Mouse (Mus musculus): ENCODE data around the gene Olfr12. TPM values are rescaled to one million over a fixed set of nuclear protein-coding genes. Genes with fewer than 3 reads are reported as not detected.

Gene Olfr12
- polyA plus RNA-seq, 1 experiment from 2014 or later: not detected

GRCm38 (mm10) chr1:92616046-92616445 is 1.5 kb upstream of the Olfr12 start:
- no peak overlapping the region for H3K4me3 ChIP-seq (ENCODE audit: low read length)
- no peaks in the 10 kb centered on the region for H3K9me3 ChIP-seq (ENCODE audit: control insufficient read depth, low read length)
- H3K4me2 ChIP-seq (ENCODE audit: low read depth, low read length): no peak overlapping the region
- no peak overlapping the region for H3K27ac ChIP-seq (ENCODE audit: low read length)
- no peaks in the 10 kb centered on the region for H3K36me3 ChIP-seq (ENCODE audit: control insufficient read depth, insufficient read depth, low read length)
- no peaks in the 10 kb centered on the region for H3K4me1 ChIP-seq (ENCODE audit: control insufficient read depth, insufficient read depth, low read length)
- no peak for ATAC-seq
- no peaks in the 10 kb centered on the region for H3K27me3 ChIP-seq (replicated peaks; ENCODE audit: control insufficient read depth, insufficient read depth, low read length)
- H3K9ac ChIP-seq (ENCODE audit: low read depth, low read length): no peak overlapping the region
- 77% methylated on average over 1 of the region's 1 CpGs for WGBS

- Histone ChIP-seq H3K27ac (ENCODE audit: low read length) (no peak overlapping the region), H3K36me3 (ENCODE audit: control insufficient read depth, insufficient read depth, low read length) (no peaks in the 10 kb centered on the region), H3K9ac (ENCODE audit: low read depth, low read length) (no peak overlapping the region), H3K4me3 (ENCODE audit: low read length) (no peak overlapping the region), H3K27me3 (replicated peaks; ENCODE audit: control insufficient read depth, insufficient read depth, low read length) (no peaks in the 10 kb centered on the region), H3K4me1 (ENCODE audit: control insufficient read depth, insufficient read depth, low read length) (no peaks in the 10 kb centered on the region), H3K9me3 (ENCODE audit: control insufficient read depth, low read length) (no peaks in the 10 kb centered on the region), H3K4me2 (ENCODE audit: low read depth, low read length) (no peak overlapping the region)
- 53% methylated on average over 4 of the region's 4 CpGs for WGBS
- ATAC-seq: no peak
Measured at GRCm38 (mm10) chr1:92618360-92618759, 772 bp downstream of the Olfr12 start.

- Histone ChIP-seq H3K9me3 (ENCODE audit: control insufficient read depth, low read length) (no peaks in the 10 kb centered on the region), H3K27me3 (replicated peaks; ENCODE audit: control insufficient read depth, insufficient read depth, low read length) (no peaks in the 10 kb centered on the region; the same call in 1 of the 2 replicates), H3K4me2 (ENCODE audit: low read depth, low read length) (no peak overlapping the region), H3K27ac (ENCODE audit: low read length) (no peak overlapping the region), H3K9ac (ENCODE audit: low read depth, low read length) (no peak overlapping the region), H3K4me1 (ENCODE audit: control insufficient read depth, insufficient read depth, low read length) (no peaks in the 10 kb centered on the region), H3K4me3 (ENCODE audit: low read length) (no peak overlapping the region), H3K36me3 (ENCODE audit: control insufficient read depth, insufficient read depth, low read length) (no peaks in the 10 kb centered on the region)
- ATAC-seq: no peak
- WGBS: 69% methylated on average over 4 of the region's 4 CpGs
Measured at GRCm38 (mm10) chr1:92628227-92628626, 10.6 kb downstream of the Olfr12 start.

- Histone ChIP-seq H3K4me3 (ENCODE audit: low read length) (no peak overlapping the region), H3K4me1 (ENCODE audit: control insufficient read depth, insufficient read depth, low read length) (no peaks in the 10 kb centered on the region), H3K27ac (ENCODE audit: low read length) (no peak overlapping the region), H3K27me3 (replicated peaks; ENCODE audit: control insufficient read depth, insufficient read depth, low read length) (no peaks in the 10 kb centered on the region), H3K4me2 (ENCODE audit: low read depth, low read length) (no peak overlapping the region), H3K9ac (ENCODE audit: low read depth, low read length) (no peak overlapping the region), H3K9me3 (ENCODE audit: control insufficient read depth, low read length) (no peaks in the 10 kb centered on the region), H3K36me3 (ENCODE audit: control insufficient read depth, insufficient read depth, low read length) (peaks cover 5% of the 10 kb centered on the region; the same call in 1 of the 2 replicates)
- WGBS: 84% methylated on average over 5 of the region's 5 CpGs
- no peak for ATAC-seq
Measured at GRCm38 (mm10) chr1:92632196-92632595, 14.6 kb downstream of the Olfr12 start.

GRCm38 (mm10) chr1:92632948-92633347 is 15.4 kb downstream of the Olfr12 start:
- no peaks in the 10 kb centered on the region for H3K27me3 ChIP-seq (replicated peaks; ENCODE audit: control insufficient read depth, insufficient read depth, low read length)
- no peak for ATAC-seq
- H3K36me3 ChIP-seq (ENCODE audit: control insufficient read depth, insufficient read depth, low read length): peaks cover 5% of the 10 kb centered on the region; the same call in 1 of the 2 replicates
- WGBS: 66% methylated on average over 6 of the region's 6 CpGs
- H3K4me3 ChIP-seq (ENCODE audit: low read length): no peak overlapping the region
- no peaks in the 10 kb centered on the region for H3K9me3 ChIP-seq (ENCODE audit: control insufficient read depth, low read length)
- H3K9ac ChIP-seq (ENCODE audit: low read depth, low read length): no peak overlapping the region
- H3K4me2 ChIP-seq (ENCODE audit: low read depth, low read length): no peak overlapping the region
- H3K27ac ChIP-seq (ENCODE audit: low read length): no peak overlapping the region
- H3K4me1 ChIP-seq (ENCODE audit: control insufficient read depth, insufficient read depth, low read length): no peaks in the 10 kb centered on the region

GRCm38 (mm10) chr1:92633726-92634125 is 16.1 kb downstream of the Olfr12 start:
- no peaks in the 10 kb centered on the region for H3K9me3 ChIP-seq (ENCODE audit: control insufficient read depth, low read length)
- peaks cover 5% of the 10 kb centered on the region; the same call in 1 of the 2 replicates for H3K36me3 ChIP-seq (ENCODE audit: control insufficient read depth, insufficient read depth, low read length)
- H3K4me2 ChIP-seq (ENCODE audit: low read depth, low read length): no peak overlapping the region
- ATAC-seq: no peak
- WGBS: 87% methylated on average over 8 of the region's 8 CpGs
- H3K4me1 ChIP-seq (ENCODE audit: control insufficient read depth, insufficient read depth, low read length): no peaks in the 10 kb centered on the region
- no peaks in the 10 kb centered on the region for H3K27me3 ChIP-seq (replicated peaks; ENCODE audit: control insufficient read depth, insufficient read depth, low read length)
- no peak overlapping the region for H3K27ac ChIP-seq (ENCODE audit: low read length)
- no peak overlapping the region for H3K4me3 ChIP-seq (ENCODE audit: low read length)
- H3K9ac ChIP-seq (ENCODE audit: low read depth, low read length): no peak overlapping the region

- Histone ChIP-seq H3K9me3 (ENCODE audit: control insufficient read depth, low read length) (no peaks in the 10 kb centered on the region), H3K4me3 (ENCODE audit: low read length) (no peak overlapping the region)
Measured at GRCm38 (mm10) chr1:92634569-92634968, 17.0 kb downstream of the Olfr12 start.

GRCm38 (mm10) chr1:92634976-92635599 is 17.5 kb downstream of the Olfr12 start:
- Histone ChIP-seq H3K4me3 (ENCODE audit: low read length) (no peak overlapping the region), H3K9ac (ENCODE audit: low read depth, low read length) (no peak overlapping the region), H3K9me3 (ENCODE audit: control insufficient read depth, low read length) (no peaks in the 10 kb centered on the region), H3K4me1 (ENCODE audit: control insufficient read depth, insufficient read depth, low read length) (0 out of 2 replicates have a peak, but pooled peaks cover 2% of the 10 kb centered on the region), H3K4me2 (ENCODE audit: low read depth, low read length) (no peak overlapping the region), H3K27me3 (replicated peaks; ENCODE audit: control insufficient read depth, insufficient read depth, low read length) (no peaks in the 10 kb centered on the region), H3K27ac (ENCODE audit: low read length) (no peak overlapping the region), H3K36me3 (ENCODE audit: control insufficient read depth, insufficient read depth, low read length) (peaks cover 5% of the 10 kb centered on the region; the same call in 1 of the 2 replicates)
- no peak; the same call in 1 of the 2 replicates for ATAC-seq
- WGBS: 69% methylated on average over 4 of the region's 4 CpGs

More at GRCm38 (mm10) chr1:92634569-92634968, 17.0 kb downstream of the Olfr12 start:
- no peak for ATAC-seq
- 63% methylated on average over 1 of the region's 1 CpGs for WGBS
- H3K27ac ChIP-seq (ENCODE audit: low read length): no peak overlapping the region
- H3K9ac ChIP-seq (ENCODE audit: low read depth, low read length): no peak overlapping the region
- peaks cover 5% of the 10 kb centered on the region; the same call in 1 of the 2 replicates for H3K36me3 ChIP-seq (ENCODE audit: control insufficient read depth, insufficient read depth, low read length)
- no peaks in the 10 kb centered on the region for H3K27me3 ChIP-seq (replicated peaks; ENCODE audit: control insufficient read depth, insufficient read depth, low read length)
- H3K4me1 ChIP-seq (ENCODE audit: control insufficient read depth, insufficient read depth, low read length): no peaks in the 10 kb centered on the region
- no peak overlapping the region for H3K4me2 ChIP-seq (ENCODE audit: low read depth, low read length)

GRCm38 (mm10) chr1:92636015-92636414 is 18.4 kb downstream of the Olfr12 start:
- no peaks in the 10 kb centered on the region for H3K27me3 ChIP-seq (replicated peaks; ENCODE audit: control insufficient read depth, insufficient read depth, low read length)
- peaks cover 5% of the 10 kb centered on the region; the same call in 1 of the 2 replicates for H3K36me3 ChIP-seq (ENCODE audit: control insufficient read depth, insufficient read depth, low read length)
- 86% methylated on average over 8 of the region's 8 CpGs for WGBS
- no peak overlapping the region for H3K27ac ChIP-seq (ENCODE audit: low read length)
- no peaks in the 10 kb centered on the region for H3K9me3 ChIP-seq (ENCODE audit: control insufficient read depth, low read length)
- no peak overlapping the region for H3K4me3 ChIP-seq (ENCODE audit: low read length)
- peaks cover 11% of the 10 kb centered on the region for H3K4me1 ChIP-seq (ENCODE audit: control insufficient read depth, insufficient read depth, low read length)
- H3K9ac ChIP-seq (ENCODE audit: low read depth, low read length): no peak overlapping the region
- H3K4me2 ChIP-seq (ENCODE audit: low read depth, low read length): no peak overlapping the region
- ATAC-seq: no peak

- WGBS: 90% methylated on average over 11 of the region's 11 CpGs
- H3K27ac ChIP-seq (ENCODE audit: low read length): no peak overlapping the region
- H3K9ac ChIP-seq (ENCODE audit: low read depth, low read length): no peak overlapping the region
- no peaks in the 10 kb centered on the region for H3K27me3 ChIP-seq (replicated peaks; ENCODE audit: control insufficient read depth, insufficient read depth, low read length)
- H3K9me3 ChIP-seq (ENCODE audit: control insufficient read depth, low read length): no peaks in the 10 kb centered on the region
- peaks cover 13% of the 10 kb centered on the region for H3K4me1 ChIP-seq (ENCODE audit: control insufficient read depth, insufficient read depth, low read length)
- H3K36me3 ChIP-seq (ENCODE audit: control insufficient read depth, insufficient read depth, low read length): peaks cover 5% of the 10 kb centered on the region; the same call in 1 of the 2 replicates
- ATAC-seq: no peak
- H3K4me2 ChIP-seq (ENCODE audit: low read depth, low read length): no peak overlapping the region
- H3K4me3 ChIP-seq (ENCODE audit: low read length): no peak overlapping the region
Measured at GRCm38 (mm10) chr1:92636676-92637075, 19.1 kb downstream of the Olfr12 start.
